Mouse (Mus musculus) hindbrain, embryonic 16.5 days (tissue): ENCODE results near the gene Zfp385b. TPM values are rescaled to one million over a fixed set of nuclear protein-coding genes. Genes with fewer than 3 reads are reported as not detected.
A peak's percentile ranks its signal among the peaks of the same experiment; 100 is the strongest.

ENCODE experiments used
- ATAC-seq: fragments of 200-750 bp; cut with Nextera tagmentation; 2 replicates; pipeline ENCODE4 v1.8.0; 2017; ENCODE audit warnings: moderate TSS enrichment, moderate library complexity
- H3K27ac ChIP-seq: fragments of 300-500 bp; sonication (generic); 2 replicates; pipeline ENCODE4 v1.5.1; 2014; ENCODE audit warnings: low read depth, mild to moderate bottlenecking, control low read depth, low read length, moderate library complexity
- H3K27me3 ChIP-seq: fragments of 300-500 bp; sonication (generic); replicated peaks from 2 replicates; pipeline ENCODE4 v1.6.1; 2014; ENCODE audit warnings: low read length; ENCODE audit not compliant: control insufficient read depth, insufficient read depth
- H3K36me3 ChIP-seq: fragments of 300-500 bp; sonication (generic); 2 replicates; pipeline ENCODE4 v1.6.1; 2014; ENCODE audit warnings: mild to moderate bottlenecking, low read length, moderate library complexity, mixed read lengths; ENCODE audit not compliant: control insufficient read depth, insufficient read depth
- H3K4me1 ChIP-seq: fragments of 300-500 bp; sonication (generic); 2 replicates; pipeline ENCODE4 v1.6.1; 2014; ENCODE audit warnings: low read depth, low read length; ENCODE audit not compliant: control insufficient read depth, insufficient read depth
- H3K4me2 ChIP-seq: fragments of 300-500 bp; sonication (generic); 2 replicates; pipeline ENCODE4 v1.6.1; 2014; ENCODE audit warnings: mild to moderate bottlenecking, low read length, control low read depth, moderate library complexity
- H3K4me3 ChIP-seq: fragments of 300-500 bp; sonication (generic); 2 replicates; pipeline ENCODE4 v1.5.1; 2014; ENCODE audit warnings: mild to moderate bottlenecking, low read length, control low read depth, moderate library complexity
- H3K9ac ChIP-seq: fragments of 300-500 bp; sonication (generic); 2 replicates; pipeline ENCODE4 v1.6.1; 2014; ENCODE audit warnings: low read depth, mild to moderate bottlenecking, control low read depth, low read length, moderate library complexity
- H3K9me3 ChIP-seq: fragments of 300-500 bp; sonication (generic); 2 replicates; pipeline ENCODE4 v1.6.1; 2014; ENCODE audit warnings: mild to moderate bottlenecking, low read length, moderate library complexity; ENCODE audit not compliant: control insufficient read depth
- WGBS: fragments of 180-500 bp; shearing (Covaris S2); extraction: QIAGEN DNeasy Blood & Tissue Kit; methylation state at CpG from one replicate; pipeline ENCODE4 v1.1.7; 2014; 5-methylcytosine and 5-hydroxymethylcytosine counted together
- polyA plus RNA-seq: library from polyadenylated mRNA; unstranded; fragments of >200 nt; fragmentation: Nextera tagmentation; extraction: Ambion mirVana; gene quantifications from 2 replicates; pipeline ENCODE4 v1.2.1, GENCODE M21; 2015

The Zfp385b gene
- polyA plus RNA-seq, 1 experiment from 2014 or later, result 17.4 TPM

DNA sequence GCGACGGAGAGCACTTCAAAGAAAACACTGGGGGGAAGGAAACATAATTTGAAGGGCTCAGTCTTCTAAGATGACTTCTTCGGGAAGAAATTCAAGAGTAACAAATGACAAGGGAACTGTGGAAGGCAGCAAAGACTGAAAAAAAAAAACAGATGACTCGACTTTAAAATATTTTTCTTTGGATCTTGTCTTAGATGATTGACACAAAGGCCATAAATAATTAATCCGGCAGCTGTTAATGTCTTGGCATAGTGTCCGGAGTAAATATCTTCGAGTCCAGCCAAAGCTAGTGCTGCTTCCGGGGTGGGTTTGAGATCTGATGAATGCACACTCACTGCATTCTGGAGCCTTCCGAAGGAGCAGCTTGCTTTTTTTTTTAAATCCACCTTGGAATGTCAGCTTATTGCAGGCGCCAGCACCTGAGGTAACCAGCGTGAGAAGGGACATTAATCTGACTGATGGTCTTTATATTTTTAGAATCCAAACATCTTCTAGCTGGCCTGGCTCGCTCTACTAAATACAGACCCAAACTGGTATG, 2.0 kb downstream of the Zfp385b start:
- ATAC-seq, result no peak
- Histone ChIP-seq H3K27ac (no peak overlapping the region), H3K4me2 (peak overlapping the region; percentile 98), H3K36me3 (no peaks in the 10 kb centered on the region), H3K9me3 (peaks cover 3% of the 10 kb centered on the region; the same call in 1 of the 2 replicates), H3K9ac (peak overlapping the region; percentile 81), H3K4me3 (peak overlapping the region; percentile 85), H3K4me1 (peaks cover 17% of the 10 kb centered on the region), H3K27me3 (peaks cover 14% of the 10 kb centered on the region)
- WGBS, result 26% methylated on average over 12 of the region's 12 CpGs

DNA sequence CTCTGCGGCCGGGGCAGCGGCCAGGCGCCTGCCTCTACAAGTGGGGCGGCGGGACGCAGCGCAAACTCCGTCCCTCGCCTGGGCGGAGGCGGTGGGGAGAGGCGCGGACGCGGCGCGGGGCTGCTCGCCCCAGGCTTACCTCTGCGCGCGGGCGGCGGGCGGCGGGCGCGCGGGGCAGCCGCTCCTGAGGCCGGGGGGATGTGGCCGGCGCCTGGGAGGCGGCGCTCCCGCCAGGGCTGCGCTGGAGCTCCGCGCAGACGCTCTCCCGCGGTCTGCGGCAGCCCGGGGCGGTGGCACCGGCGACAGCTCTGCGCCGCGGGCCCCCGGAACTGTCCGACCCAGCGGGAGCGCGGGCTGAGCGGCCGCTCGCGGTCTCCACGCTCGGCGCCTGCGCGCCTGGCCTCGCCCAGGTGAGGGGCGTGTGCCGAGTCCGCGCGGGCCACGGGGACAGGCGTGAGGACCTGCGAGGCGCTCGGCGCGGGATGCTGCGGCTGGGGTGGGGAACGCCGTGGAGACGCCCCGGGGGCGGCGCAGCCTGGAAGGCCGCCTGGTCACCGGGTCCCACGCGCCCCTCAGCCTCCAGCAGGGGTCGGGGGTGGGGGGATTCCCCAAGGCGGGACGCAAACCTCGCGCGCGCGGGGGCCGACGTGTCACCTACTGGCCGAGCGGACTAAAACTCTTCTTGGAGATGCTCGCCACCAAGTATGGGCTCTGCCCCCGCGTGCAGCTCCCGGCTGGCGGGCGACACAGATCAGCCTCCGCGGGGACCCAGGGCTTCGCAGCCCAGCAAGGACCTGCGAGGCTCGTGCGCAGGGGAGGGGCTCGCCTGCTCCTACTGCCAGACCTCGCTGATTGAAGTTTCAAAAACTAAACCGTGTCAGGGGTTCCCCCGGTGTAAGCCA, 2.8 kb downstream of the Zfp385b start:
- H3K9me3 ChIP-seq, result peaks cover 3% of the 10 kb centered on the region; the same call in 1 of the 2 replicates
- ATAC-seq, result peak; percentile 89
- H3K9ac ChIP-seq, result peak overlapping the region; percentile 81
- under 1% methylated on average over 94 of the region's 116 CpGs for WGBS
- H3K27me3 ChIP-seq, result peaks cover 14% of the 10 kb centered on the region
- H3K4me2 ChIP-seq, result peak overlapping the region; percentile 98
- H3K27ac ChIP-seq, result peak overlapping the region; percentile 39
- peak overlapping the region; percentile 85 for H3K4me3 ChIP-seq
- H3K36me3 ChIP-seq, result no peaks in the 10 kb centered on the region
- H3K4me1 ChIP-seq, result peaks cover 17% of the 10 kb centered on the region

DNA sequence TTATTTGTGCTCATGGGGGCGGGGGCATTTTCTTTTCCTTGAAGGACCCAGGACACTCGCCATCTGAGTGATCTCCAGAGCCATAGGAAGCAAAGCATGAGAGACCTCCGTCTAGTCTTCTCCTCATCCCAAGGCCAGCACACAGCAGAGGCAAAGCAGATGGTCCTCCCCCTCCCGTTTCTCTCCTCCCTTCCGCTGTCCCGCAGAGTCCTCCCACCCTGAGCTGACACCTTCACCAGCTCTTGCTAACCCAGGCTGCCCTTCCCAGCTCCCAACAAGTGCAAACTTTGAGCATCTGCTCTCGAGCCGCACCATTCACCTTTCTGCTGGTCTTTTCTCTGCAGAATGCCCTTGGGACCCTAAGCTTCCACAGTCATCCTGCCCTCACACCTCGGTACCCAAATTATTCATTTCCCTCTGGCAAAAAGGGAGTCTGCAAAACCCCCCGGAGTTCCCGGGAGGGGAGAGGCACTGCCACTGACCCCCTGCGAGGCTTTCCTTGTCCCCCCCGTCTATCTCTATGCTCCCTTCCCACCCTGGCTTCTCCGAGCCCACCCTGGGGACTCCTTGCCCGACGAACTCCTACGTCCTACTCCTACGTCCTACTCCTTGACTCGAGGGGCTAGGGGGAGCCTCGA, 3.5 kb downstream of the Zfp385b start:
- H3K4me3 ChIP-seq, result peak overlapping the region; percentile 85
- H3K9ac ChIP-seq, result peak overlapping the region; percentile 81
- no peaks in the 10 kb centered on the region for H3K9me3 ChIP-seq
- no peak overlapping the region for H3K27ac ChIP-seq
- H3K4me2 ChIP-seq, result peak overlapping the region; percentile 98
- H3K27me3 ChIP-seq, result peaks cover 14% of the 10 kb centered on the region
- peaks cover 17% of the 10 kb centered on the region for H3K4me1 ChIP-seq
- ATAC-seq, result peak; percentile 6
- H3K36me3 ChIP-seq, result no peaks in the 10 kb centered on the region
- 5% methylated on average over 20 of the region's 20 CpGs for WGBS

DNA sequence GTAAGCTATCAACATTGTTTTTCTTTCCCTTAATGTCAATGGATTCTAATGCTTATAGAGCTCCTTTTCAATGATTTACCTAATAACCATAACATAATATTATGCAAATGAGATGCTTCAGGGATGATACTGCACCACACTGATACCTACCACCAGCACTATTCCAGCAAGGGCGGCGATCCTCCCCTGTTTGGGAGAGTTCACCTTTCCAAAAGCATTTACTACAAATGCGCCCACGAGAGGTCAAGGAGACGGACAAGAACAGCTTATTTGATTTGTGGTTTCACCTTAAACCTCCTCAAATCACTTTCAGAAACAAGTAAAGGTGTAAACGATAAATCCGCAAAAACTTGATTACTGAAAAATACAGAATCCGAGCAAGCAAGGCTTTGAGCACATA, 4.5 kb downstream of the Zfp385b start:
- Histone ChIP-seq H3K9me3 (no peaks in the 10 kb centered on the region), H3K9ac (no peak overlapping the region), H3K27me3 (peaks cover 14% of the 10 kb centered on the region), H3K4me2 (no peak overlapping the region; the same call in 1 of the 2 replicates), H3K4me3 (no peak overlapping the region), H3K4me1 (peaks cover 17% of the 10 kb centered on the region), H3K27ac (no peak overlapping the region), H3K36me3 (no peaks in the 10 kb centered on the region)
- 92% methylated on average over 8 of the region's 8 CpGs for WGBS
- no peak for ATAC-seq

DNA sequence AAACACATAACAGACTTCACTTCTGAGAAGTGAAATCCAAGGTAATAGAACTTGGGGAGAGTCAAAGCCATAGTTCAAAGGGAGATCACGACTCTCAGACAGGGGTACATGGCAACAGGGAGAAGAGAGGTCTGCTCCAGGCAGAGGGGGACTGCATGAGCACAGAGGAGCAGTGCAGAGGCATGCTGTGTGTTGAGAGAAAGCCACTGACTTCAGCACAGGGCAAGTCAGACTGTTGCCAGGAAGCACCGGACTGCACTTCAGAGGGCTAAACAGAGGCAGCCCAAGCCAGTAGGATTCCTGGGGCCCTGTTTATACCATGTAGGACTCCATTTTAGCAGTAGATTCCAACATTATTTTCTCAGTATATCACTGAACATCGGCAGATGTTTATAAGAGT, 6.4 kb downstream of the Zfp385b start:
- no peak for ATAC-seq
- Histone ChIP-seq H3K4me3 (no peak overlapping the region), H3K4me1 (peaks cover 15% of the 10 kb centered on the region), H3K9me3 (no peaks in the 10 kb centered on the region), H3K27ac (no peak overlapping the region), H3K9ac (no peak overlapping the region), H3K27me3 (peaks cover 10% of the 10 kb centered on the region), H3K36me3 (no peaks in the 10 kb centered on the region), H3K4me2 (no peak overlapping the region)
- WGBS, result 80% methylated on average over 3 of the region's 3 CpGs

DNA sequence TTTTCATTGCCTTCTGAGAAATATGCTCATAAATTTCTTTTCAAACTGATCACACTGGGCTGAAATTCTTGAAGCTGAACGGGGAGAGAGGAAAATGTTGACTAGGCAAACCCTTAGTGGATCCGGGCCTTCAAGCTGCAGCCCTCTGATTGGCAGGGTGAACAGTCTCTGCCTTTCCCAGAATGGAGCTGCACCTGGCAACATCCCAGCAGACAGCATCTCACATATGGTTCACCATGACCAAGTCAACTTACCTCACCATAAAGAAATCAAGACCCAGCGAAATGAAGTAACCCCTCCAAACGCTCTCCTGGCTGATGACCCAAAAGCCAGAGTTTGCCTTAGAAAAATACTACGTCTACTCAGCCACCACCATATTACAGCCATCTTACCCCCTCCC, 8.7 kb downstream of the Zfp385b start:
- no peak overlapping the region for H3K4me2 ChIP-seq
- H3K27ac ChIP-seq, result no peak overlapping the region
- peaks cover 7% of the 10 kb centered on the region for H3K27me3 ChIP-seq
- no peak overlapping the region for H3K4me3 ChIP-seq
- H3K9me3 ChIP-seq, result no peaks in the 10 kb centered on the region
- ATAC-seq, result no peak
- no peak overlapping the region for H3K9ac ChIP-seq
- 91% methylated on average over 5 of the region's 5 CpGs for WGBS
- no peaks in the 10 kb centered on the region; the same call in 1 of the 2 replicates for H3K4me1 ChIP-seq
- H3K36me3 ChIP-seq, result no peaks in the 10 kb centered on the region

DNA sequence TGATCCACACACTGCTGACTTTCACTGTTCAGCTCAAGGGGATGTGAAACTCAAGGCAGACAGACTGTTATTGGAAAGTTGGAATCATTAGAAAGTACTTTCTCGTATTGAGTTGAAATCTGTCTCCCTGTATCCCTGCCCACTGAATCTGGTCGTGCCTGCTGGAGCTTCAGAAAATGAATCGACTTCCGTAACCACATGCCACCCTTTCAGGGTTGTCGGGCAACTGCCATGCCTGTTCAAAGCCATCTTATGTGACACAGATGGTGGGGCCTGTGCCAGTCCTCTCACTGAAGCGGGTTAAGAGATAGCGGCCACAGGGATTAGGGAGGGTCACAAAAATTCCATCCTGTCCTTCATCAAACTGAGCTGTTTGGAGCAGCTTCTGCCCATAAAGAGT, 14.7 kb downstream of the Zfp385b start:
- 83% methylated on average over 7 of the region's 7 CpGs for WGBS

DNA sequence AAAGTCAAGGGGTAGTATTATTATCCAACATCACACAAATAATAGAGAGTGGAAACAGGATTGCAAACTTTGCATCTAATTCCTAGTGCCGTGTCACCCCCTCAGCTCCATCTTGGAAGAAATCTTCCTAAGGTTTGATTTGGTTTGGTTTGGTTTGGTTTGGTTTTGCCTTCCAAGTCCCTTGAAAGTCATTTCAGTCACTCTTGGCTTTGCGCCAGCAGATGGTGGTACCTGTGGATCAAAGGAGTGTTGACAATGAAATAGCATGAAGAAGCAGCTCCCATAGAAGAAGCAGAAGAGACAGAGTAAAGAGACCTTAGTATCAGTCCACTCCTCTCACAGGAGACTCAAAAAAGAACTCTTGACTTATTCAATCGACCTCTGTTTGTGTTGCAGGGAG, 17.1 kb downstream of the Zfp385b start:
- H3K27ac ChIP-seq, result no peak overlapping the region
- no peaks in the 10 kb centered on the region for H3K9me3 ChIP-seq
- H3K4me3 ChIP-seq, result no peak overlapping the region
- H3K9ac ChIP-seq, result no peak overlapping the region
- no peak overlapping the region for H3K4me2 ChIP-seq
- no peaks in the 10 kb centered on the region for H3K36me3 ChIP-seq
- H3K4me1 ChIP-seq, result no peaks in the 10 kb centered on the region
- WGBS, result 87% methylated on average over 3 of the region's 3 CpGs
- no peak for ATAC-seq
- H3K27me3 ChIP-seq, result no peaks in the 10 kb centered on the region

More for the DNA sequence above, 14.7 kb downstream of the Zfp385b start:
- Histone ChIP-seq H3K4me3 (no peak overlapping the region), H3K4me2 (no peak overlapping the region), H3K4me1 (no peaks in the 10 kb centered on the region), H3K36me3 (no peaks in the 10 kb centered on the region), H3K9me3 (no peaks in the 10 kb centered on the region), H3K9ac (no peak overlapping the region), H3K27me3 (no peaks in the 10 kb centered on the region), H3K27ac (no peak overlapping the region)
- ATAC-seq, result no peak

DNA sequence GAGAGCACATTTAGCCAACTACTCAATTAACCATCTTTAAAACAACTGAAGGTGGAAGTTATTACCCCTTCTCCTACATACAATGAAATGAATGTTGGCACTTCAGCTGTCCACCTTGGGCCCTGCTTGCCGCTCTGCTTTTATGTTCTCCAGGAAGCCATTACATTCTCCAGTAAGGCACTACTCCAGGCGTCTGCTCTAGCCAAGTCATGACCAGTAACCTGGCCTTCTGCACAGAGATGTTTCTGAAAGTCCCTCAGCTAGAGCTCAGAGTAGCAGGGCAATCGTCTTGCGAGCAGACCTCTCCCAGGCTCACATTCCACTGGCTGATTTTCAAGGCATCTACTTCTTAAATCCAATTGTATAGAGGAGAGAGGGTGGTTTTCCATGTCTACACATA, 18.0 kb downstream of the Zfp385b start:
- no peak overlapping the region for H3K9ac ChIP-seq
- 96% methylated on average over 4 of the region's 4 CpGs for WGBS
- no peaks in the 10 kb centered on the region for H3K27me3 ChIP-seq
- H3K36me3 ChIP-seq, result no peaks in the 10 kb centered on the region
- H3K4me1 ChIP-seq, result no peaks in the 10 kb centered on the region
- no peak for ATAC-seq
- H3K9me3 ChIP-seq, result no peaks in the 10 kb centered on the region
- no peak overlapping the region for H3K4me3 ChIP-seq
- no peak overlapping the region for H3K4me2 ChIP-seq
- no peak overlapping the region for H3K27ac ChIP-seq
